Mouse (Mus musculus): Measurements from ENCODE around the gene Mypn. TPM values are rescaled to one million over a fixed set of nuclear protein-coding genes. Genes with fewer than 3 reads are reported as not detected.

Mypn gene
- polyA plus RNA-seq, 1 experiment from 2014 or later, result 0.09 TPM

- Histone ChIP-seq H3K9ac (ENCODE audit: low read depth, low read length) (no peak overlapping the region), H3K4me1 (replicated peaks; ENCODE audit: control insufficient read depth, insufficient read depth, low read length) (no peaks in the 10 kb centered on the region), H3K4me2 (replicated peaks; ENCODE audit: low read depth, low read length) (no peak overlapping the region), H3K36me3 (ENCODE audit: control insufficient read depth, insufficient read depth, low read length) (no peaks in the 10 kb centered on the region), H3K9me3 (ENCODE audit: control insufficient read depth, low read length) (no peaks in the 10 kb centered on the region), H3K27me3 (ENCODE audit: control insufficient read depth, insufficient read depth, low read length) (no peaks in the 10 kb centered on the region), H3K4me3 (ENCODE audit: low read depth, low read length) (no peak overlapping the region), H3K27ac (ENCODE audit: low read depth, low read length) (no peak overlapping the region)
- ATAC-seq (ENCODE audit: low FRiP score) (no peak), DNase-seq (ENCODE audit: low spot score) (no peak)
- WGBS, result 93% methylated on average over 12 of the region's 12 CpGs
Measured at GRCm38 (mm10) chr10:63168124-63168523, 35.6 kb downstream of the Mypn start.

GRCm38 (mm10) chr10:63167241-63167995, 36.3 kb downstream of the Mypn start:
- Histone ChIP-seq H3K4me2 (replicated peaks; ENCODE audit: low read depth, low read length) (no peak overlapping the region), H3K27me3 (ENCODE audit: control insufficient read depth, insufficient read depth, low read length) (no peaks in the 10 kb centered on the region), H3K36me3 (ENCODE audit: control insufficient read depth, insufficient read depth, low read length) (no peaks in the 10 kb centered on the region), H3K9me3 (ENCODE audit: control insufficient read depth, low read length) (no peaks in the 10 kb centered on the region), H3K4me3 (ENCODE audit: low read depth, low read length) (no peak overlapping the region), H3K9ac (ENCODE audit: low read depth, low read length) (no peak overlapping the region), H3K27ac (ENCODE audit: low read depth, low read length) (no peak overlapping the region), H3K4me1 (replicated peaks; ENCODE audit: control insufficient read depth, insufficient read depth, low read length) (no peaks in the 10 kb centered on the region)
- ATAC-seq (ENCODE audit: low FRiP score) (no peak), DNase-seq (ENCODE audit: low spot score) (no peak)
- WGBS, result 85% methylated on average over 10 of the region's 10 CpGs

- Histone ChIP-seq H3K4me3 (ENCODE audit: low read depth, low read length) (no peak overlapping the region), H3K4me1 (replicated peaks; ENCODE audit: control insufficient read depth, insufficient read depth, low read length) (no peaks in the 10 kb centered on the region), H3K4me2 (replicated peaks; ENCODE audit: low read depth, low read length) (no peak overlapping the region), H3K27ac (ENCODE audit: low read depth, low read length) (no peak overlapping the region), H3K9ac (ENCODE audit: low read depth, low read length) (no peak overlapping the region), H3K36me3 (ENCODE audit: control insufficient read depth, insufficient read depth, low read length) (no peaks in the 10 kb centered on the region), H3K9me3 (ENCODE audit: control insufficient read depth, low read length) (no peaks in the 10 kb centered on the region), H3K27me3 (ENCODE audit: control insufficient read depth, insufficient read depth, low read length) (no peaks in the 10 kb centered on the region)
- DNase-seq (ENCODE audit: low spot score) (no peak), ATAC-seq (ENCODE audit: low FRiP score) (no peak)
- 87% methylated on average over 16 of the region's 16 CpGs for WGBS
Measured at GRCm38 (mm10) chr10:63165752-63166412, 37.9 kb downstream of the Mypn start.

- H3K4me2 ChIP-seq (replicated peaks; ENCODE audit: low read depth, low read length), result no peak overlapping the region
- no peaks in the 10 kb centered on the region for H3K4me1 ChIP-seq (replicated peaks; ENCODE audit: control insufficient read depth, insufficient read depth, low read length)
- H3K27ac ChIP-seq (ENCODE audit: low read depth, low read length), result no peak overlapping the region
- no peaks in the 10 kb centered on the region for H3K36me3 ChIP-seq (ENCODE audit: control insufficient read depth, insufficient read depth, low read length)
- DNase-seq (ENCODE audit: low spot score) (no peak), ATAC-seq (ENCODE audit: low FRiP score) (no peak)
- no peaks in the 10 kb centered on the region for H3K9me3 ChIP-seq (ENCODE audit: control insufficient read depth, low read length)
- H3K27me3 ChIP-seq (ENCODE audit: control insufficient read depth, insufficient read depth, low read length), result no peaks in the 10 kb centered on the region
- H3K4me3 ChIP-seq (ENCODE audit: low read depth, low read length), result no peak overlapping the region
- 72% methylated on average over 5 of the region's 5 CpGs for WGBS
- H3K9ac ChIP-seq (ENCODE audit: low read depth, low read length), result no peak overlapping the region
Measured at GRCm38 (mm10) chr10:63161240-63161639, 42.5 kb downstream of the Mypn start.

GRCm38 (mm10) chr10:63160671-63161070, 43.1 kb downstream of the Mypn start:
- DNase-seq (ENCODE audit: low spot score), result no peak

GRCm38 (mm10) chr10:63158191-63158590, 45.6 kb downstream of the Mypn start:
- Histone ChIP-seq H3K27ac (ENCODE audit: low read depth, low read length) (no peak overlapping the region), H3K36me3 (ENCODE audit: control insufficient read depth, insufficient read depth, low read length) (no peaks in the 10 kb centered on the region), H3K27me3 (ENCODE audit: control insufficient read depth, insufficient read depth, low read length) (no peaks in the 10 kb centered on the region), H3K4me3 (ENCODE audit: low read depth, low read length) (no peak overlapping the region), H3K4me2 (replicated peaks; ENCODE audit: low read depth, low read length) (no peak overlapping the region), H3K9me3 (ENCODE audit: control insufficient read depth, low read length) (no peaks in the 10 kb centered on the region), H3K4me1 (replicated peaks; ENCODE audit: control insufficient read depth, insufficient read depth, low read length) (no peaks in the 10 kb centered on the region), H3K9ac (ENCODE audit: low read depth, low read length) (no peak overlapping the region)
- whole genome bisulfite sequencing, result 81% methylated on average over 13 of the region's 13 CpGs
- DNase-seq (ENCODE audit: low spot score), result no peak
- no peak for ATAC-seq (ENCODE audit: low FRiP score)

More at GRCm38 (mm10) chr10:63160671-63161070, 43.1 kb downstream of the Mypn start:
- Histone ChIP-seq H3K36me3 (ENCODE audit: control insufficient read depth, insufficient read depth, low read length) (no peaks in the 10 kb centered on the region), H3K4me3 (ENCODE audit: low read depth, low read length) (no peak overlapping the region), H3K9ac (ENCODE audit: low read depth, low read length) (no peak overlapping the region), H3K4me1 (replicated peaks; ENCODE audit: control insufficient read depth, insufficient read depth, low read length) (no peaks in the 10 kb centered on the region), H3K9me3 (ENCODE audit: control insufficient read depth, low read length) (no peaks in the 10 kb centered on the region), H3K27me3 (ENCODE audit: control insufficient read depth, insufficient read depth, low read length) (no peaks in the 10 kb centered on the region), H3K27ac (ENCODE audit: low read depth, low read length) (no peak overlapping the region), H3K4me2 (replicated peaks; ENCODE audit: low read depth, low read length) (no peak overlapping the region)
- no peak for ATAC-seq (ENCODE audit: low FRiP score)
- WGBS, result 76% methylated on average over 12 of the region's 12 CpGs

GRCm38 (mm10) chr10:63157491-63157890, 46.3 kb downstream of the Mypn start:
- no peak overlapping the region for H3K27ac ChIP-seq (ENCODE audit: low read depth, low read length)
- H3K4me2 ChIP-seq (replicated peaks; ENCODE audit: low read depth, low read length), result no peak overlapping the region
- whole genome bisulfite sequencing, result 80% methylated on average over 4 of the region's 4 CpGs
- DNase-seq (ENCODE audit: low spot score), result no peak
- H3K9me3 ChIP-seq (ENCODE audit: control insufficient read depth, low read length), result no peaks in the 10 kb centered on the region
- no peaks in the 10 kb centered on the region for H3K4me1 ChIP-seq (replicated peaks; ENCODE audit: control insufficient read depth, insufficient read depth, low read length)
- no peaks in the 10 kb centered on the region for H3K36me3 ChIP-seq (ENCODE audit: control insufficient read depth, insufficient read depth, low read length)
- no peak overlapping the region for H3K9ac ChIP-seq (ENCODE audit: low read depth, low read length)
- no peaks in the 10 kb centered on the region for H3K27me3 ChIP-seq (ENCODE audit: control insufficient read depth, insufficient read depth, low read length)
- no peak for ATAC-seq (ENCODE audit: low FRiP score)
- no peak overlapping the region for H3K4me3 ChIP-seq (ENCODE audit: low read depth, low read length)

GRCm38 (mm10) chr10:63156919-63157318, 46.8 kb downstream of the Mypn start:
- H3K4me1 ChIP-seq (replicated peaks; ENCODE audit: control insufficient read depth, insufficient read depth, low read length), result no peaks in the 10 kb centered on the region
- no peaks in the 10 kb centered on the region for H3K36me3 ChIP-seq (ENCODE audit: control insufficient read depth, insufficient read depth, low read length)
- no peak overlapping the region for H3K9ac ChIP-seq (ENCODE audit: low read depth, low read length)
- DNase-seq (ENCODE audit: low spot score), result no peak
- no peak overlapping the region for H3K4me3 ChIP-seq (ENCODE audit: low read depth, low read length)
- H3K9me3 ChIP-seq (ENCODE audit: control insufficient read depth, low read length), result no peaks in the 10 kb centered on the region
- WGBS, result 67% methylated on average over 4 of the region's 4 CpGs
- H3K27me3 ChIP-seq (ENCODE audit: control insufficient read depth, insufficient read depth, low read length), result no peaks in the 10 kb centered on the region
- no peak for ATAC-seq (ENCODE audit: low FRiP score)
- H3K27ac ChIP-seq (ENCODE audit: low read depth, low read length), result no peak overlapping the region
- H3K4me2 ChIP-seq (replicated peaks; ENCODE audit: low read depth, low read length), result no peak overlapping the region

- H3K9ac ChIP-seq (ENCODE audit: low read depth, low read length), result no peak overlapping the region
- no peaks in the 10 kb centered on the region for H3K9me3 ChIP-seq (ENCODE audit: control insufficient read depth, low read length)
- ATAC-seq (ENCODE audit: low FRiP score), result no peak
- no peak overlapping the region for H3K4me3 ChIP-seq (ENCODE audit: low read depth, low read length)
- H3K27me3 ChIP-seq (ENCODE audit: control insufficient read depth, insufficient read depth, low read length), result no peaks in the 10 kb centered on the region
- H3K36me3 ChIP-seq (ENCODE audit: control insufficient read depth, insufficient read depth, low read length), result no peaks in the 10 kb centered on the region
- H3K27ac ChIP-seq (ENCODE audit: low read depth, low read length), result no peak overlapping the region
- H3K4me1 ChIP-seq (replicated peaks; ENCODE audit: control insufficient read depth, insufficient read depth, low read length), result no peaks in the 10 kb centered on the region
- no peak for DNase-seq (ENCODE audit: low spot score)
- H3K4me2 ChIP-seq (replicated peaks; ENCODE audit: low read depth, low read length), result no peak overlapping the region
- WGBS, result 88% methylated on average over 1 of the region's 1 CpGs
Measured at GRCm38 (mm10) chr10:63156351-63156750, 47.4 kb downstream of the Mypn start.

All from hindbrain, embryonic 11.5 days (tissue).